Mouse (Mus musculus) neural tube, embryonic 14.5 days (tissue): Measurements from ENCODE around the gene Fank1. TPM values are rescaled to one million over a fixed set of nuclear protein-coding genes. Genes with fewer than 3 reads are reported as not detected.

ENCODE experiments used
- ATAC-seq: fragments of 200-750 bp; cut with Nextera tagmentation; 2 replicates; pipeline ENCODE4 v1.8.0; 2017; ENCODE audit warnings: low read depth, mild to moderate bottlenecking, moderate TSS enrichment, moderate library complexity
- H3K27ac ChIP-seq: fragments of 300-500 bp; sonication (generic); 2 replicates; pipeline ENCODE4 v1.5.1; 2014; ENCODE audit warnings: low read depth, mild to moderate bottlenecking, control low read depth, low read length, moderate library complexity, mixed read lengths
- H3K27me3 ChIP-seq: fragments of 300-500 bp; sonication (generic); 2 replicates; pipeline ENCODE4 v1.6.1; 2014; ENCODE audit warnings: low read length; ENCODE audit not compliant: control insufficient read depth, insufficient read depth
- H3K36me3 ChIP-seq: fragments of 300-500 bp; sonication (generic); 2 replicates; pipeline ENCODE4 v1.6.1; 2014; ENCODE audit warnings: low read length, mixed read lengths; ENCODE audit not compliant: control insufficient read depth, insufficient read depth
- H3K4me1 ChIP-seq: fragments of 300-500 bp; sonication (generic); 2 replicates; pipeline ENCODE4 v1.6.1; 2014; ENCODE audit warnings: low read length; ENCODE audit not compliant: control insufficient read depth, insufficient read depth
- H3K4me2 ChIP-seq: fragments of 300-500 bp; sonication (generic); 2 replicates; pipeline ENCODE4 v1.6.1; 2014; ENCODE audit warnings: mild to moderate bottlenecking, low read depth, low read length, control low read depth
- H3K4me3 ChIP-seq: fragments of 300-500 bp; sonication (generic); 2 replicates; pipeline ENCODE4 v1.5.1; 2014; ENCODE audit warnings: low read depth, low read length, control low read depth, mixed read lengths
- H3K9ac ChIP-seq: fragments of 300-500 bp; sonication (generic); replicated peaks from 2 replicates; pipeline ENCODE4 v1.6.1; 2014; ENCODE audit warnings: low read depth, mild to moderate bottlenecking, control low read depth, low read length, mixed read lengths
- H3K9me3 ChIP-seq: fragments of 300-500 bp; sonication (generic); 2 replicates; pipeline ENCODE4 v1.6.1; 2016; ENCODE audit warnings: low read length; ENCODE audit not compliant: control insufficient read depth
- WGBS: fragments of 180-500 bp; shearing (Covaris S2); extraction: QIAGEN DNeasy Blood & Tissue Kit; methylation state at CpG from one replicate; pipeline ENCODE4 v1.1.7; 2014; 5-methylcytosine and 5-hydroxymethylcytosine counted together
- polyA plus RNA-seq: library from polyadenylated mRNA; unstranded; fragments of >200 nt; fragmentation: Nextera tagmentation; extraction: Ambion mirVana; gene quantifications from 2 replicates; pipeline ENCODE4 v1.2.1, GENCODE M21; 2014

Fank1 gene
- polyA plus RNA-seq, 1 experiment from 2014 or later: 3.7 TPM

GRCm38 (mm10) chr7:133781991-133782390 lies 5.3 kb downstream of the Fank1 start:
- no peak for ATAC-seq
- WGBS: 78% methylated on average over 6 of the region's 6 CpGs

GRCm38 (mm10) chr7:133782717-133783435 lies 6.2 kb downstream of the Fank1 start, which contains the start of gene Dhx32:
TSS of gene Dhx32 (minus strand) at chr7:133782726.
- Histone ChIP-seq H3K27me3 (no peaks in the 10 kb centered on the region), H3K4me3 (no peak within 1 kb of the TSS), H3K4me1 (no peaks in the 10 kb centered on the region), H3K36me3 (no peaks in the 10 kb centered on the region), H3K4me2 (no peak within 1 kb of the TSS), H3K9me3 (no peaks in the 10 kb centered on the region), H3K9ac (no peak within 1 kb of the TSS), H3K27ac (no peak within 1 kb of the TSS)
- WGBS: 26% methylated on average over 18 of the region's 18 CpGs
- ATAC-seq: no peak

More at GRCm38 (mm10) chr7:133781991-133782390, 5.3 kb downstream of the Fank1 start:
- Histone ChIP-seq H3K27ac (no peak overlapping the region), H3K9me3 (no peaks in the 10 kb centered on the region), H3K4me1 (no peaks in the 10 kb centered on the region), H3K4me3 (no peak overlapping the region), H3K27me3 (no peaks in the 10 kb centered on the region), H3K36me3 (no peaks in the 10 kb centered on the region), H3K9ac (no peak overlapping the region), H3K4me2 (no peak overlapping the region)

GRCm38 (mm10) chr7:133787571-133787970 lies 10.9 kb downstream of the Fank1 start:
- Histone ChIP-seq H3K4me2 (no peak overlapping the region), H3K4me1 (no peaks in the 10 kb centered on the region), H3K9me3 (no peaks in the 10 kb centered on the region), H3K9ac (no peak overlapping the region), H3K27me3 (no peaks in the 10 kb centered on the region), H3K4me3 (no peak overlapping the region), H3K36me3 (no peaks in the 10 kb centered on the region), H3K27ac (no peak overlapping the region)
- no peak for ATAC-seq
- WGBS: 87% methylated on average over 6 of the region's 6 CpGs

GRCm38 (mm10) chr7:133788147-133788546 lies 11.5 kb downstream of the Fank1 start:
- no peaks in the 10 kb centered on the region for H3K9me3 ChIP-seq

GRCm38 (mm10) chr7:133790171-133790570 lies 13.5 kb downstream of the Fank1 start:
- Histone ChIP-seq H3K4me3 (no peak overlapping the region), H3K9me3 (no peaks in the 10 kb centered on the region), H3K4me2 (no peak overlapping the region), H3K36me3 (no peaks in the 10 kb centered on the region), H3K4me1 (0 out of 2 replicates have a peak, but pooled peaks cover 5% of the 10 kb centered on the region), H3K27ac (no peak overlapping the region), H3K9ac (no peak overlapping the region), H3K27me3 (no peaks in the 10 kb centered on the region)
- 92% methylated on average over 4 of the region's 4 CpGs for WGBS
- ATAC-seq: no peak

More at GRCm38 (mm10) chr7:133788147-133788546, 11.5 kb downstream of the Fank1 start:
- H3K36me3 ChIP-seq: no peaks in the 10 kb centered on the region
- no peak overlapping the region for H3K27ac ChIP-seq
- H3K27me3 ChIP-seq: no peaks in the 10 kb centered on the region
- ATAC-seq: no peak
- H3K4me3 ChIP-seq: no peak overlapping the region
- H3K4me2 ChIP-seq: no peak overlapping the region
- H3K9ac ChIP-seq: no peak overlapping the region
- H3K4me1 ChIP-seq: no peaks in the 10 kb centered on the region
- 75% methylated on average over 3 of the region's 3 CpGs for WGBS

- Histone ChIP-seq H3K9ac (no peak overlapping the region), H3K36me3 (no peaks in the 10 kb centered on the region), H3K9me3 (no peaks in the 10 kb centered on the region), H3K27ac (no peak overlapping the region), H3K4me2 (no peak overlapping the region), H3K4me3 (no peak overlapping the region), H3K4me1 (0 out of 2 replicates have a peak, but pooled peaks cover 5% of the 10 kb centered on the region), H3K27me3 (no peaks in the 10 kb centered on the region)
- 87% methylated on average over 4 of the region's 4 CpGs for whole genome bisulfite sequencing
- ATAC-seq: no peak
Observed at GRCm38 (mm10) chr7:133790608-133791229, 14.1 kb downstream of the Fank1 start.

GRCm38 (mm10) chr7:133792771-133793170 lies 16.1 kb downstream of the Fank1 start:
- Histone ChIP-seq H3K27me3 (no peaks in the 10 kb centered on the region), H3K36me3 (no peaks in the 10 kb centered on the region), H3K4me2 (no peak overlapping the region), H3K9ac (no peak overlapping the region), H3K4me3 (no peak overlapping the region), H3K9me3 (no peaks in the 10 kb centered on the region), H3K27ac (no peak overlapping the region), H3K4me1 (0 out of 2 replicates have a peak, but pooled peaks cover 5% of the 10 kb centered on the region)
- WGBS: 25% methylated on average over 1 of the region's 1 CpGs
- ATAC-seq: no peak

GRCm38 (mm10) chr7:133793248-133794131 lies 16.8 kb downstream of the Fank1 start:
- no peak overlapping the region for H3K9ac ChIP-seq
- WGBS: 65% methylated on average over 10 of the region's 10 CpGs
- no peak overlapping the region for H3K27ac ChIP-seq

More at GRCm38 (mm10) chr7:133793248-133794131, 16.8 kb downstream of the Fank1 start:
- Histone ChIP-seq H3K27me3 (no peaks in the 10 kb centered on the region), H3K9me3 (no peaks in the 10 kb centered on the region), H3K36me3 (no peaks in the 10 kb centered on the region), H3K4me3 (no peak overlapping the region), H3K4me2 (no peak overlapping the region), H3K4me1 (0 out of 2 replicates have a peak, but pooled peaks cover 5% of the 10 kb centered on the region)
- no peak for ATAC-seq
